Mouse (Mus musculus): Measurements from ENCODE around the gene Vrk1.

Vrk1 gene

DNA sequence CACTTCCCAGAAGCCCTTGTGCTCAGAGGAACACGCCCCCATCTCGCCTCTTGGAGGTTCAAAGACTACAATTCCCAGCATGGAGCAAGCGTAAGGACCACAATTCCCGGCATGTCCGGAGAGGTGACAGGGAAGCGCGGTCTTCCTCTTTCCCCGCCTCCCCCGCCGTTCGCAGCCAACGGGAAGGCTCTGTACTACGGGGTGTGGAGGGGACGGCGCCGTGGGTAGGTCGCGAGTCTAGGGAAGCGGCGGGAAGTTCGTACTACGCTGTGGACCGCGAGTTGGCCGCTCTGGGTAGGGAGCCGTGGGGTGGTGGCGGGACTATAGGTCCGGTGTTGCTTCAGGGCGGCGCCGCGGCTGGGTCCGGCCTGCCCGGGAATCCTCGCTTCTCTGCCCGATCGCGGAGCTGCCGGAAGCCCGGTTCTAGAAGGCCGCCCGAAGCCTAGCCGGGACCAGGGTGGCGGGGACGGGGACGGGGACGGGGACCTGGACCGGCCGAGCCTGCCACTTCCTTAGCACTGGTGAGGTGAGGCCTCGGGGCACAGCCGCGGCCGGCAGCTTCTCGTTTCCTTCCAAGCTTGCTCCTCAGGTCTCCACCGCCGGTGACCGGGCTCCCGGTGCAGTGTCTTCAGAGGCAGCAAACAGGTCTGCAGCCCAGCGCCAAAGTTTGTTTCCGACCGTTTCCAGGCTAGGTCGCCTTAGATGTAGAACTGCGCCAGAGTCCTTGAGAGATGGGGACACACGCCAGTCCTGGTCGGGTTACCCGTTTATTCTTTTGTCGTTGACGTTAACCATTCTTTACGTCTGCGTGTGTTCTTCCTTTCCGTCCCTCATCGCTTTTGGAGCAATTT is at the start of gene Vrk1:
TSS of gene Vrk1 (plus strand) at position 164 of the 851 bp plus-strand sequence.
- POLR2A ChIA-PET = interaction anchor here (0.6 to 3.7 kb wide), 14 partner anchors 8 to 1253 kb away, joined by 3 to 31 read pairs (median 4); no protein-coding TSS in a partner anchor
- CTCF ChIA-PET = interaction anchor here in 1 of 4 experiments (0.6 to 1.4 kb wide), 3 partner anchors 45 to 171 kb away, joined by 3 to 5 read pairs (median 3); no protein-coding TSS in a partner anchor

DNA sequence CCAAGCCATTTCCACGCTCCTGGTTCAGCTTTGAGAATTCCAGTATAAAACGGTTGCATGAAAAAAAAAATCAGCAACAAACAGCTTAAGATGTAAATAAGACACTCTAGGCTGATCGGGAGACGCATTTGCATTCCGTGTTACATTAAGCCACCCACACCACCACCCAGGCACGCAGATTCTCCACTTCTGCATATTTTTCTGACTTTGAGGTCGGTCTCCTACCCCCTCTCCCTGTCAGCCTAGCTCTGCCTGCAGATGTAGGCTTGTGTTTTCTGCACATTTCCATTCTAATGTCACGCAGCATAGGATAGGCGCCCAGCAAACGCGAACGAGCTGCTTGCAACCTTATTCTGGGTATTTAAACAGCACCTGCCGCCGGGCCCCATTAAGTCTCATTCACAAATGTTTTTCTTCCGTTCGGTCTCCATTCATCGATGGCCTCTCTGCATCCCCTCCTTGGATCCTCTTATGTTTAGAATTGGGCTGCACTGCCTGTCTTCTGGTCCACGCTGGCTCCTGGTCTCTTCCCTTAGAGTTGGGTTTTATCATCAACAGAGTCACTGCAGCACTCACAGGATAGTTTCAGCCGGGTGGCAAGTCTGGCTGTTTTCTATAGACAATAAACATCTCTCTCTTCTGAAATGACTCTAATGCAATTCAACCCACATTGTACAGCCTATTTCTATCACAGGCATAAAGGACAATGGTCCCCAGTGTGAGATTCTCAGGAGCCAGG is 49.3 kb upstream of the Vrk1 start:
- ChIA-PET POLR2A (interaction anchor here in 1 of 4 experiments (1.1 kb wide), 1 partner anchor 122 kb away, joined by 3 read pairs; no protein-coding TSS in a partner anchor), CTCF (interaction anchor here in 3 of 4 experiments (0.5 to 0.6 kb wide), 4 partner anchors 12 to 1363 kb away, joined by 3 to 4 read pairs (median 3); no protein-coding TSS in a partner anchor)

DNA sequence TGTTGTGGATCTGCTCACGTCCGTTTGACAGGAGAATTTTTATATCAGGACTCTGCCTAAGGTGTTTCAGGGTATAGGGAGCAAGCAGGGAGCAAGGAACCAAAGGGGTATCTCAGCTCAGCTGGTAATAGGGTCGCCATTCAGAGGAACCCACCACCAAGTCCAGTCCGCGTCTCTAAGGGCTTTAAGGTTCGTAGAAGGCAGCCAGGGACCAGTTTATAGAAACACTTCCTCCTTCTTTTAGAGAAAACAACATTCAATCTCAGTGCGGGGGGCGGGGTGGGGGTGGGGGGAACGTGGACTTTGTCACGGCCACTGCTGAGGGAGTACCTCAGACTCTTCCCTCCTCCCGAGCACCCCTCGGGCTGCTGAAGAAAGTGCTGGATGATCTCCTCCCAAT is 48.4 kb upstream of the Vrk1 start:
- POLR2A ChIA-PET = interaction anchor here in 2 of 4 experiments (0.6 to 0.8 kb wide), 2 partner anchors 164 to 206 kb away, joined by 3 to 5 read pairs; no protein-coding TSS in a partner anchor

DNA sequence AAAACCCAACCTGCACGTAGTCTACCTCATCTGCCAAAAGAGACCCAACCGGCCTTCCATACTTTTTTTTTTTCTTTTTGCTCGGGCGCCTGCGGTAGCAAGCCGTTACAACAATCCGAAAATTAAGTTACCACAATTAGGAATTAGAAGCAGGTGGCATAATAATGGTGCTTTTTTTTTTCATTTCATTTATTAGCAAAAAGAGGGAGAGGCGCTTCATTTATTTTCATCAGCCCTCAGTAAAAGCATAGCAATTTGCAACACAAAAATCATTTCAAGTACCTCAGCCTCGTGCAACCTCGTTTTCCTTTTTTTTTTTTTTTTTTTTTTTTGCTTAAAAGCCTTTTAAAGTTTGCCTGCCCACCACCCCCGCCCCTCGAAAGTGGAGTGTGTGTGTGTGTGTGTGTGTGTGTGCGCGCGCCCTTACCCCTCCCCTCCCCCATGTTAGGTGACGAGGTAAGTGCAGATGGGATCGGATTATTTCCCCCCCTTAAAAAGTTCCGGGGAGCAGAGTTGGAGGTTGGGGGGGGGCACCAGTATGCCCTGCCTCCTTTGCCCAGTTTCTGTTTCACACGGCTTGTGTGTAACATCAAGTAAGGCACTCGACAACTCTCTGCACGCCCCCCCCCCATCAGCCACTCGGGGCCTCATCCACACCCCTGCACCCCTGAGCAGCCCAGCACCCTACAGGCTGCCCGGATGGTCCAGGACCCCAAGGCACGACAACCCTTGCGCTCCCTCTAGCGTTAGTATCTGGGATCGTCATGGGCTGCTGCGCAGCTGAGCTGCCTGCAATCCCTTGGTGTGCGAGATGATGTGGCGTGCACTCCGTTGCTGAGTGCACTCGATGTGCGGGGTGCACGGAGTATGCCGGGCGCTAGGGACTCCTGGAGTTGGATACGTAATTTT is 47.7 kb upstream of the Vrk1 start:
- CTCF ChIA-PET = interaction anchor here (0.5 to 1.3 kb wide), 12 partner anchors 11 to 1124 kb away, joined by 3 to 7 read pairs (median 3); no protein-coding TSS in a partner anchor

More for the DNA sequence above, 48.4 kb upstream of the Vrk1 start:
- CTCF ChIA-PET = no interaction called here

DNA sequence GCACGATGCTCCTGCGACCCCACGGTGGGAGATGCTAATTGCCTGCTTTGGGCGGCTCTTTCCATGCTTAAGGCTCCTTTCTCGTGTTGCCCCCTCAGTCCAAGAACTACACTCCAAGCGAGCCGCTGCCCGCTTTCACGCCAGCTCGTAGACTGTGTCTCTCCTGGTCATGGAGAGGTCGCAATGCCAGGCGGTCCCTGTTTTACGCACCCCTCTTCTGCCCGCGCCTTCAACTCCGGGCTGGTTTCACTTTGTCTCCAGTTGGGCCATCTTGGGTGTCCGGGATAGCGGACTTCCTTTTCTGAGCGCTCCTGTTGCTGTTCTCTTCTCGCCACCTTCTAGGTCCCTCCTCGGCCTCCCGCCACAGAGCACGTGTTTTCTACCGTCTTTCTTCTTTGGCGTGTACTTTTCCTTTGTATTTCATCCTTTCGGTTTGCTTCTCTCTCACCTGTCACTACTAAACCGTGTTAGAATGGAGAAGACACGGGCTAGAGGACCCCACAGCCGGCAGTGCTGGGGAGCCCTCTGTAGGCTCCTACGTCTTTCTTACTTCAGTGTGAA is 46.9 kb upstream of the Vrk1 start:
- POLR2A ChIA-PET = interaction anchor here in 1 of 4 experiments (0.6 kb wide), 2 partner anchors 124 to 215 kb away, joined by 3 to 6 read pairs; no protein-coding TSS in a partner anchor
- CTCF ChIA-PET = interaction anchor here (0.5 to 1.3 kb wide), 13 partner anchors 11 to 1124 kb away, joined by 3 to 7 read pairs (median 3); no protein-coding TSS in a partner anchor

More for the DNA sequence above, 47.7 kb upstream of the Vrk1 start:
- POLR2A ChIA-PET = interaction anchor here in 1 of 4 experiments (0.8 kb wide), 1 partner anchor 207 kb away, joined by 5 read pairs; no protein-coding TSS in a partner anchor

DNA sequence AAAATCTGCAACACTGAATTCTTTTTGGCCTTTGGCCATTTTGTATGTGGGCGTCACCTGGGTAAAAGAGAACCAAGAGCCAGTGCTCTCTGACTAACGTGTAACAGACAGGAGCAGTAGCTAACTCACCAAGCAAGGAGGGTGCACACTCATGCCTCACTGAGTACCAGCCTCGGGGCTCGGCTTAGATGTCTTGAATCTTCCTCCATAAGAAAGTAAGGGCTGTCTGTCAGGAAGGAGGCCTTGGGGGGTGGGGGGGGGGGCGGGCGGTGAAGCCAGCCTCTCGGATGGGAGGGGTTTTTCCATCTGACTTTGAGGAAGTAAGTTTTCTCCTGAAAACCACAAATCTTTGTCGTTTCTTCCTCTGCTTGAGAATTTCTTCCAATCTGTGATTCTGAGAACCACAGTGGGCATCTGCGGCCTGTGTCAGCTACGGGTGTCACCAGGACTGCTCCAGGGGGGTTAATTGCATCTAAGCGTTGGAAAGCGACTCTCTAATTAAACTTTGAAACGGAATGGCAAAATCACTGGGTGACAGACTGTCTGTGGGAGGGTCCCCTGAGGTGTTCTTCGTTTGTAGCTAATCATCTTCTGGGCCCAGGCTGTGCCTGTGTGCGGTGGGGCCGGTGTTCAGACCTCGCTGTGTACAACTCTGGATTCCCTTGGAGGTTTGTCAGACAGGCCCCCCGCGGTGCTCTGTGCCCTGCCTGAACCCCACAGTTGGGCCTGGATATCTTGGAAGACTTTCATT is 43.0 kb upstream of the Vrk1 start:
- ChIA-PET CTCF (interaction anchor here in 1 of 4 experiments (0.7 kb wide), 1 partner anchor 84 kb away, joined by 4 read pairs; no protein-coding TSS in a partner anchor), POLR2A (interaction anchor here in 2 of 4 experiments (1.0 to 1.1 kb wide), 2 partner anchors 9 to 34 kb away, joined by 3 read pairs; no protein-coding TSS in a partner anchor)

DNA sequence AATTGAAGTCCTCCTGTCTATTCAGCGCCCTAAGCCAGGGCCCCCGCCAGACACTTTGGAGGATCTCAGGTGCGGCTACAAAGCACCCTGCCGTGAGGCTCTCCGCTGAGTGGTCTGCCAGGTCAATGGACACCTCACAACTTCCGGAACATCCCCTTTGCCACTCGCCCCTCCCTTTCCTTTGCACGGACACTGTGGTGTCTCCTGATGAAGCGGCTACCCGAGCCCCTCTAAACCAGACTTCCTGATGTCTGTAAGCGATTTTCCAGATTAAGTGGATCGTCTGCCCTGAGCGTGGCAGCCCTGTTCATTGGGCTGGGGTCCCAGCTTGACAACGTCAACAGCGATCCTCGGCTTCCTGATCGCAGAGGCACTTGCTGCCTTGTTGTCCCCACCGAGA is 42.2 kb upstream of the Vrk1 start:
- CTCF ChIA-PET = no interaction called here
- POLR2A ChIA-PET = no interaction called here

DNA sequence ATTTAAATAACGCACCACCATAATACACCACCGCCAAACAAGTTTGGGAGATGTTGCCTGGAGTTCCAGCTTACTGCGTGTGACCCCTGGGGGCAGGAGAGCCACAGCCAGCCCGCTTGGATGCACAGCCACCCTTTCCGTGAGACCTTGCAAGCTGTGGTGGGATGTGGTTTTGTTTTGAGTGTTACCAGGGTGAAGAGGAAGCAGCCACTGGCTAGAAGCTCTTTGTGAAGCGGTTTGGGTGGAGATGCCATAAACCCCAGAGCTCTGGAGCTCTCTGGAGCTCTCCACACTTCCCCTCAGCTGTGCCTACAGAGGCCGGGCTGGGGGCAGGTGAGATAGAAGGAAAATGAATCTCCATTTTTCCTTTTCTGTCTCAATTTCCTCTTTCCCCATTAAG is 38.8 kb upstream of the Vrk1 start:
- CTCF ChIA-PET = interaction anchor here in 2 of 4 experiments (0.5 to 0.7 kb wide), 2 partner anchors 108 to 631 kb away, joined by 3 to 7 read pairs; no protein-coding TSS in a partner anchor
- POLR2A ChIA-PET = interaction anchor here in 3 of 4 experiments (0.6 to 0.9 kb wide), 3 partner anchors 12 to 218 kb away, joined by 3 to 4 read pairs (median 3); no protein-coding TSS in a partner anchor

DNA sequence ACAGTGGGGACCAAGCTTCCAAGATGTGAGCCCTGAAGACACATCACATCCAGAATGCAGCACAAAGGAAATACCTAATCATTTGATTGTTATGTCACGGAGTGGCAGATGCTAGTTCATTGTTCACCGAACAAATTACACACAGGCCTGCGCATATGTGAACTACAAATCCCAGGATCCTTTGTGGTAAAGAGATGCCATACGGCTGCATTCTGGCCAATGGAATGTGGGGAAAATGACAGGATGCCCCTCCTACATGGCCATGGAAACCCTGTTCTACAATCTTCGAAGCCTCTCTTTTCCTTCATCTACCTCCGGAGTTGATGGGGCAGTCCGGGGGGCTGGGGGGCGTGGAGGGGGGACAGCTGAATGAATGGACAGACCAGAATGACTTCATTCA is 37.4 kb upstream of the Vrk1 start:
- ChIA-PET POLR2A (interaction anchor here in 1 of 4 experiments (1.5 kb wide), 1 partner anchor 8 kb away, joined by 3 read pairs; no protein-coding TSS in a partner anchor), CTCF (no interaction called here)

DNA sequence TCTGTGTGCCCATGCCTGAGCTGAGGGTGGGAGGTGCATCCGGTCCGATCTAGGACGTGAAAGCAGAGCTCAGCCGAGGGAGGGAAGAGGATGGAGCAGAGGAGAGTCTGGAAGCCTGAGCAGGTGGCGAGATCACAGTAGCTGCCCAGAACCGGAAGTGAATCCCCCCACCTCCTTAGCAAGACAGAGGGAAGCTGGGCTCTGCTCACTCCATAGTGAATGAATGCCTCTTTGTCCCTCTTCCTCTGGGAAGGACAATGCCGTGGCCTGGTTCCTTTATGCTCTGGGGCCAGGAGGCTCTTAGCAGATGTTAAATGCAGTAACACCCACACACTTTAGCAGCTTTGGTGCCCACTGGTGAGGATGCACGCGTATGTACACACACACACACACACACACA is 36.3 kb upstream of the Vrk1 start:
- ChIA-PET CTCF (interaction anchor here in 2 of 4 experiments (0.6 to 0.9 kb wide), 3 partner anchors 8 to 17 kb away, joined by 3 to 5 read pairs (median 3); no protein-coding TSS in a partner anchor), POLR2A (interaction anchor here in 1 of 4 experiments (0.6 to 0.7 kb wide), 2 partner anchors 8 to 103 kb away, joined by 3 to 4 read pairs; no protein-coding TSS in a partner anchor)

DNA sequence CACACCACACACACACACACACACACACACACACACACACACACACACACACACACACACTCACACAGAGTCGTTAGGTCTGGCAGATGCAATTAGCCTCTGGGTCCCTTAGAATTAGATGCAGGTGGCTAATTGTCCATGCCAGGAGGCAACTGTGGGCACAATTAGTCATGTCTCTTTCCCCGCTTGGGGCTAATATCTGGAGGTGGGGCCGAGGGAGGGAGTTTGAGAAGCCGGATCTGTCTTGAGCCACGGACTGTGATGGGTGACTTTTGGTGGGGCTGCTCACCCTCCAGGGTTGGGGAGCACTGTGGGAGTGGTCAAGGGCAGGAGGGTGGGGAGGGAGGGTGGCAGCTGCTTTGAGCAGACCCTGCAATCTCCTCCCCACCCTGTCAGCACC is 35.9 kb upstream of the Vrk1 start:
- CTCF ChIA-PET = interaction anchor here in 2 of 4 experiments (0.6 to 0.9 kb wide), 3 partner anchors 7 to 16 kb away, joined by 3 to 5 read pairs (median 3); no protein-coding TSS in a partner anchor

DNA sequence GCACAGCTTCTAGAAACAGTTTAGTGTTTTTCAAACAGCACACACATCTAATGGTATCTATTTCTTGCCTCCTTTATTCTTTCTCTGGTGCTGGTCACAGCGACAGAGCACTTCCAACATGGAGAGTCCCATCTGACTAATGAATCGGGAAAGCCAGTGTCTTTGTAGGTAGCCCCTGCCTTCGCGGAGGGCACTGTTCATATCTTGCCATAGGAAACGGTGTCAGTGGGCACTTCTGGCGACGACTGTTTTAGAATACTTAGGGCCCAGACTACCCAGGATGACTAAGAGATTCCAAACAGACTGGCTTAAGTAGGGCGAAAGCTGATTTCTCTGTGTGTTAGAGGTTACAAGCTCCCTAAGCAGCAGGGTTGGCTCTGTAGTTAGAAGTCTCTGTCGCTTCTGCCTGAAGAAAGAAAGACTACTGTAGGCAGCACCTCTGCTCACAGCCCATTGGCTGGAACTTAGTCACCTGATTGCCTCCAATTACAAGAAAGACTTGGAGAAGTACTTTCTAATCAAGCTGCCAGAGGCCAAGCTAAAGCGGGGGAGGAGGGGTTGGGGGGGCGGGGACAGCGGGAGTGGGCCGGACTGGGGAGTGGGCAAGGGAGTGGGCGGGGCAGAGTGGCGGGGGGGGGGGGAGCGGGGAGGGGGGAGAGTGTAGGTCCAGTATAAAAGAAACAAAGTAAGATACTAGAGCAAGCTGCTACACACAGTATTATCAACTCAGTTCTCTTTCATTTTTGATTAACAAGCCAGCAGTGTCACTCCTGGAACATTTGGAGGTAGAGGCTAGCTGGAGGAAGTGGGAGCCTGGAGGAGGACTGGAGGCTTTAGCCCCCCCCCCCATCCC is 28.7 kb upstream of the Vrk1 start:
- CTCF ChIA-PET = interaction anchor here in 3 of 4 experiments (0.5 to 2.3 kb wide), 10 partner anchors 7 to 497 kb away, joined by 3 to 10 read pairs (median 5); no protein-coding TSS in a partner anchor

More for the DNA sequence above, 35.9 kb upstream of the Vrk1 start:
- POLR2A ChIA-PET = interaction anchor here in 1 of 4 experiments (0.5 to 0.7 kb wide), 3 partner anchors 7 to 103 kb away, joined by 3 to 4 read pairs (median 3); no protein-coding TSS in a partner anchor

DNA sequence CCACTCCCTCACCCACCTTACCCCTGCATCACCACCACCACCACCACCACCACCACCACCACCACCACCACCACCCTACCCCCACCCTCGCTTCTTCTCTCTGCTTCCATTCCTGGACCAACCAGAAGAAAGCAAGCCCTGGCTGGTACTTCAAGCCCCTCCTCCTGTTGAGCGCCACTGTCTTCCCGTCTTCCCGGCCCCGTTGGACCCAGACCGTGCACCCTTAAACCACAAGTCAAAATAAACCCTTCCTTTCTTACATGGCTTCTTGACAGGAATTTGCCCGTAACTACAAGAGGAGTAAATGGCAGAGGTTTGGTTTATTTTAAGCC is 28.1 kb upstream of the Vrk1 start:
- CTCF ChIA-PET = interaction anchor here (0.5 to 2.3 kb wide), 12 partner anchors 8 to 498 kb away, joined by 3 to 10 read pairs (median 5); no protein-coding TSS in a partner anchor

More for the DNA sequence above, 28.7 kb upstream of the Vrk1 start:
- POLR2A ChIA-PET = interaction anchor here in 3 of 4 experiments (0.6 to 2.1 kb wide), 9 partner anchors 7 to 78 kb away, joined by 3 to 12 read pairs (median 3); no protein-coding TSS in a partner anchor

DNA sequence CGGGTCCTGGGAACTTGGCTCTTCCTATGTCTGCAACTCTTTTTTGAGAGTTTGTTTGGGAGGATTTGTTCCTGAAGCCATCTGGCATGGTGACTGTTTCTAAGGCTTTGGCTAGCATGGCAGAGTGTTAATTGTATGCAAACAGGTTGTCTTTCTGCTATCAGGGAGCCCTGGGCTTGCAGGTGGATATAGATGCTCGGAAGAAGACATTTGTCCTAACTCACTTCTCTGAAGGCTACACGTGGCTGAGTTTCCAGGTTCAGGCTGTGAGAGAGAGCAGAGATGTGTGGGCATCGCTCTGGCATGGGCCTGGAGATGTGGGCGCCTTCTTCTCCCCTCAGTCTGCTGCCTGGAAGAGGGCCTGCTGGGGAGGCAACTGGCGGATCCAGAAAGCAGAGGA is 27.4 kb upstream of the Vrk1 start:
- POLR2A ChIA-PET = interaction anchor here in 1 of 4 experiments (2.1 kb wide), 1 partner anchor 9 kb away, joined by 12 read pairs; no protein-coding TSS in a partner anchor
- CTCF ChIA-PET = interaction anchor here in 3 of 4 experiments (0.9 to 2.3 kb wide), 6 partner anchors 9 to 132 kb away, joined by 5 to 10 read pairs (median 6); no protein-coding TSS in a partner anchor

More for the DNA sequence above, 28.1 kb upstream of the Vrk1 start:
- POLR2A ChIA-PET = interaction anchor here in 2 of 4 experiments (0.6 to 2.1 kb wide), 7 partner anchors 8 to 78 kb away, joined by 3 to 12 read pairs (median 4); no protein-coding TSS in a partner anchor

DNA sequence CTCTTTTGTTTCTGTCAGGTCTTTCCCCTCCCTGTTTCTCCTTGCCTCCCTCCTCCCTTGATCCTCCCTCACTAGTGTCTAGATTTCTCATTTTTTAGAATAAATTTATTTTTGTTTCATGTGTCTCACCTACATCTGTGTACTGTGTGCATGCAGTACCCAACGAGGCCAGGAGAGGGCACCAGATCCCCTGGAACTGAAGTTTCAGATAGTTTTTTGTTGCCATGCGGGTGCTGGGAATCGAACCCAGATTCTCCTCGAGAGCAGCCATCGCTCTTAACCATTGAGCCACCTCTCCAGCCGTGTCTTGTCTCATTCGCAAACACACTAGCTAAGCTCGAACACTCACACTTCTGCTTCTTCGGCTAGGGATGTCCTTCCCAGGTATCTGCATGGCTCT is 26.5 kb upstream of the Vrk1 start:
- ChIA-PET POLR2A (interaction anchor here in 1 of 4 experiments (0.5 to 0.8 kb wide), 2 partner anchors 8 to 201 kb away, joined by 3 read pairs; no protein-coding TSS in a partner anchor), CTCF (interaction anchor here in 1 of 4 experiments (2.2 kb wide), 1 partner anchor 8 kb away, joined by 10 read pairs; no protein-coding TSS in a partner anchor)
